Mouse (Mus musculus): ENCODE results near the gene Fkbp10.
A peak's percentile ranks its signal among the peaks of the same experiment; 100 is the strongest.

DNA sequence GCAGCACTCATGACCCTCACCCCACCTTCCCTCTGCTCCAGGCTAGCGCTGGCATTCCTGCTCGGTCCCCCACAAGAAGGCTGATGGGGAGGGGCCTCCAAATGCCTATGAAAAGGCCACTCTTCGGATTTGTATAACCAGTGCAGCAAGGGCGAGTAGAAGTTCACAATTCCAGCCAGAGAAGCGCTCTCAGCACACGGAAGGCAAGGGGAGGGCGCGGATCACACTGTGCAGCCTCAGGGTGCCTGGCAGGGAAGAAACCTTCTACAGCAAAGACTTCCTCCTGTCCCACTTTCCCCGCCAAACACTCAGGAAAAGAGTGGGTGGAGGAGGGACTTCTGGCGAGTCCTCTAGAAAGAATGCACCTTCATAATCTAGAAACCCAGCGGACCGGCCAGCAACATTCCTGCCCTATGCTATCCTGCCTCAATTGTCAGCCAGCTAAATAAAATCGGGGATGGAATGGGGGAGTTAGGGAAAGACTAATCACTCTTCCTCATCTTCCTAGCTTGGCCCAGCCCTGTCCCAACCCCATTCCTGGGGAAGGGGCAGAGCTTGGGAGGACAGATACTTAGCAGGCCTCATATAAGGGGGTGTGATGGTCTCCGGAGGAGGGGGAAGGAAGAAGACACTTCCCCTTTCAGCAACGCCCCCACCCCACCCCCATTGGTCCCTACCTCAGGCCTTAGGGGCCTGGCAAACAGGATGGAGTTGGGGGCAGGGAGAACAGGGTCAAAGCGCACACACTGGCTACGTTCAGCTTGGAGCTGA lies 19.5 kb upstream of the Fkbp10 start:
- TF ChIP-seq CTCF (IDR thresholded peaks at IDR 0.05; ENCODE audit: low read depth) (peak; percentile 40; the same call in 1 of the 2 replicates), EP300 (optimal IDR thresholded peaks at IDR 0.05) (no peak)

All from stomach, postnatal 0 days (tissue).